Mouse (Mus musculus): ENCODE measurements at regions not wholly inside any gene's neighbourhood (a gene's known extent, or its start where the extent isn't known, plus 50 kb on each side); places are given as distances from the start of the nearest gene placed in this dataset.

GRCm38 (mm10) chr1:52553871-52554270 is 53.4 kb upstream of the Nab1 start:
- no peak for DNase-seq (ENCODE audit: low spot score)

- DNase-seq (ENCODE audit: low spot score) = no peak
These were observed 64.7 kb upstream of the Nemp2 start for GRCm38 (mm10) chr1:52565812-52566211.

DNA sequence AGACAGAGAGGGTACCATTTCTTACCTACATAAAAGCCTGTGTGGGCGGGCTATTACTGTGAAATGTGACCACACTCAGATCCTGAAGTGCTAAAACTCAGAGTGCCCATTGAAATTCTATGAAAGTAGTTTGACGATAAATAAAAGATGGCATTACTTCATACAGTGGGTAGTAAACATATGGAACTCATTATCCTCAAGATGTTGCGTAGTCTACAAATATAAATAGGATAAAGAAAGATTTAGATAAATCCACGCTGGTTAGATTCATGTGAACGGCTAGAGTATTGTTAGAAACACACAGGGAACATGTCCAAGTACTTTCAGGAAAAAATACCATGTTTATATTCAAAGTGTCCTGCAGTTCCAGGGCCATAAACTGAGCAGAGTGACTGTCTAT is 58.8 kb upstream of the Nemp2 start:
- no peak for DNase-seq (ENCODE audit: low spot score)

DNA sequence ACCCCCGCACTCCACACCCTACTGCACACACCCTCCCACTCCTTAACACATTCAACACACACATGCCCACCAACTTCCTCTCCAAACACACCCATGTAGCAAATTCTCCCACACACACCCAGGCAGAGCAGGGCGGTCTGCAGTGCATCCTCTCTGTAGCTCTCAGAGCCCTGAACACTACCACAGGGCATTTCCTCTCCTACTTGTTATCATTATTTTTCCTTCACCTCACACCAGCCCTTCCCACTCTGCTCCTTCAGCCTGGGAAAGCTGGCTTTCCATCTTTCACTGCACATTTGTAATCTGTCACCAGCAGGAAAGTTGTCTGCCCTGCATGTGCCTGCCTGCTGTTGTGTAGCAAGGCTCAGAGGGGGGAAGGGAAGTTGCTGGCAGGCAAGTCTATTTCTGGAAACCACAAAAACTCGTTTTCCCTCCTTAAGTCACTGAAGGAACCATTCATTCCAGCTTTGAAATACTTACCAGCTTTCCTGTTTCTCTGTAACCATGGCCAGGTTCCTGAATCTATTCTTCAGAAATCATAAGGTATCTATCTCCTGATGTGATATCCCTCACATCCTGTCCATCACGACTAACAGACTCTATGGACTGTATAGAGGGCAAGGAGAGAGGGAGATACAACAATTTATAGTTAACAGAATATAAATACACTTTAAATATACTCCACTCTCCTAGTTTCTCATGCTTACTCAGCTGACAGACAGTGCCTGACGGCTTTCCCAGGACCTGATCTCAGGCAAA is 52.0 kb upstream of the Nemp2 start:
- peak; percentile 71 for DNase-seq (ENCODE audit: low spot score)

GRCm38 (mm10) chr1:52580132-52580896 is 50.2 kb upstream of the Nemp2 start:
- no peak for DNase-seq (ENCODE audit: low spot score)

Measured in thymus, postnatal 0 days (tissue).